31 mouse cellular contexts compared by ENCODE assay signal in the genomic region with DNA sequence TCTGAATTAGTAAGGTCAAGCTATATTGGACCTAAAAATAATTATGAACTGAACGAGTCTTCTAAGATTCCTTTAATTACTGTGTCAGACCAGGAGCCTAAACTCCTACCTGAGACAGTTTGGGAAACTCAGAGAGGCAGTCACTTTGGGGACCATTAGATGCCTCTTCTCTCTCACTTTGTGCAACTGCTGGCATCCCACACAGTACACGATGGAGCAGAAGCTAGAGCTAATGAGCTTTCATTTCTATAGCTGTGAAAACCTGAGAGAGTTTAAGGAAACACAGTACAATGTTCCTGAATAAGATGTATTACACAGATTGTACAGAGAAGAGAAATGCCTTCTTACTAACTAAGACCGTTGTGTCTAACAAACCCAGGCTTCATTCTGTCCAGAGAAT.
"Had no signal": no experiment of that assay in that cellular context is flagged by ENCODE, and none has a peak within 500 bp of the region (broad histone marks: within the 10 kb centered on the region; RNA-seq: fewer than 3 reads in every experiment).

No protein-coding gene starts in this region.

- H3K4me1 ChIP-seq: limb, embryonic 10.5 days; limb, embryonic 12.5 days; limb, embryonic 13.5 days; limb, embryonic 15.5 days; liver, embryonic 12.5 days; liver, embryonic 13.5 days; liver, embryonic 15.5 days; lung, embryonic 15.5 days; megakaryocyte, embryonic 14.5 days; midbrain, embryonic 15.5 days; neural tube, embryonic 12.5 days had no signal

- ATAC-seq: liver, embryonic 12.5 days; liver, postnatal 0 days; lung, postnatal 0 days; midbrain, embryonic 13.5 days; midbrain, embryonic 15.5 days; midbrain, embryonic 16.5 days had no signal

- H3K9me3 ChIP-seq: limb, embryonic 10.5 days; limb, embryonic 12.5 days; limb, embryonic 13.5 days; limb, embryonic 15.5 days; liver, embryonic 15.5 days; lung, embryonic 15.5 days; midbrain, embryonic 10.5 days; midbrain, embryonic 12.5 days; midbrain, embryonic 13.5 days; midbrain, embryonic 15.5 days; neural tube, embryonic 12.5 days had no signal

- H3K27ac ChIP-seq: left cerebral cortex, adult 2 months; limb, embryonic 10.5 days; limb, embryonic 12.5 days; limb, embryonic 13.5 days; limb, embryonic 15.5 days; liver, embryonic 12.5 days; liver, embryonic 13.5 days; liver, embryonic 14.5 days; liver, embryonic 15.5 days; lung, embryonic 15.5 days; macrophage; midbrain, embryonic 10.5 days; midbrain, embryonic 12.5 days; midbrain, embryonic 13.5 days; midbrain, embryonic 15.5 days; neural tube, embryonic 12.5 days had no signal

- H3K4me3 ChIP-seq: left cerebral cortex, adult 2 months; limb, embryonic 10.5 days; limb, embryonic 12.5 days; limb, embryonic 13.5 days; limb, embryonic 15.5 days; liver, embryonic 12.5 days; liver, embryonic 13.5 days; liver, embryonic 15.5 days; lung, embryonic 15.5 days; megakaryocyte, embryonic 14.5 days; midbrain, embryonic 10.5 days; midbrain, embryonic 12.5 days; midbrain, embryonic 13.5 days; midbrain, embryonic 15.5 days; myocyte; neural tube, embryonic 12.5 days had no signal

- H3K4me2 ChIP-seq: limb, embryonic 12.5 days; limb, embryonic 13.5 days; limb, embryonic 15.5 days; liver, embryonic 11.5 days; liver, embryonic 12.5 days; liver, embryonic 13.5 days; liver, embryonic 15.5 days; lung, embryonic 14.5 days; lung, embryonic 15.5 days; midbrain, embryonic 12.5 days; midbrain, embryonic 13.5 days; midbrain, embryonic 15.5 days; neural tube, embryonic 12.5 days had no signal

- H3K36me3 ChIP-seq: limb, embryonic 10.5 days; limb, embryonic 12.5 days; limb, embryonic 13.5 days; limb, embryonic 15.5 days; liver, embryonic 12.5 days; liver, embryonic 13.5 days; liver, embryonic 15.5 days; lung, embryonic 15.5 days; midbrain, embryonic 10.5 days; midbrain, embryonic 12.5 days; midbrain, embryonic 13.5 days; midbrain, embryonic 15.5 days; neural tube, embryonic 12.5 days had no signal

- DNase-seq: left cerebral cortex, postnatal 4 days; liver; liver, embryonic 13.5 days; liver, postnatal 0 days; lung, adult 18-20 months; lung, adult 2 months; lung, embryonic 14.5 days; lung, postnatal 10 days; lung, postnatal 14 days; lung, postnatal 36 days; lung, postnatal 4 days had no signal

- H3K9ac ChIP-seq: limb, embryonic 12.5 days; limb, embryonic 13.5 days; limb, embryonic 15.5 days; liver, embryonic 12.5 days; liver, embryonic 13.5 days; liver, embryonic 14.5 days; liver, embryonic 15.5 days; liver, postnatal 0 days; lung, embryonic 14.5 days; lung, embryonic 15.5 days; midbrain, embryonic 12.5 days; midbrain, embryonic 13.5 days; midbrain, embryonic 15.5 days; neural tube, embryonic 12.5 days had no signal

- H3K27me3 ChIP-seq: limb, embryonic 12.5 days; limb, embryonic 13.5 days; limb, embryonic 15.5 days; liver, embryonic 12.5 days; liver, embryonic 13.5 days; liver, embryonic 15.5 days; lung, embryonic 15.5 days; megakaryocyte, embryonic 14.5 days; midbrain, embryonic 12.5 days; midbrain, embryonic 13.5 days; midbrain, embryonic 15.5 days; neural tube, embryonic 12.5 days had no signal
